Mouse (Mus musculus) intestine, postnatal 0 days (tissue): ENCODE data around the gene Magi3. TPM values are rescaled to one million over a fixed set of nuclear protein-coding genes. Genes with fewer than 3 reads are reported as not detected.
A peak's percentile ranks its signal among the peaks of the same experiment; 100 is the strongest.

Experiments used
- ATAC-seq: fragments of 200-750 bp; cut with Nextera tagmentation; 2 replicates; pipeline ENCODE4 v1.8.0; 2017; ENCODE audit warnings: mild to moderate bottlenecking, moderate TSS enrichment, moderate library complexity
- H3K27ac ChIP-seq: fragments of 300-500 bp; sonication (generic); 2 replicates; pipeline ENCODE4 v1.5.1; 2014; ENCODE audit warnings: mild to moderate bottlenecking, low read depth, low read length, moderate library complexity
- H3K27me3 ChIP-seq: fragments of 300-500 bp; sonication (generic); replicated peaks from 2 replicates; pipeline ENCODE4 v1.6.1; 2014; ENCODE audit warnings: low read length, mixed read lengths; ENCODE audit not compliant: control insufficient read depth, insufficient read depth
- H3K36me3 ChIP-seq: fragments of 300-500 bp; sonication (generic); 2 replicates; pipeline ENCODE4 v1.6.1; 2014; ENCODE audit warnings: mild to moderate bottlenecking, moderate library complexity; ENCODE audit not compliant: control insufficient read depth, insufficient read depth
- H3K4me1 ChIP-seq: fragments of 300-500 bp; sonication (generic); replicated peaks from 2 replicates; pipeline ENCODE4 v1.6.1; 2014; ENCODE audit warnings: antibody characterized with exemption, low read length, mixed read lengths; ENCODE audit not compliant: control insufficient read depth, insufficient read depth
- H3K4me2 ChIP-seq: fragments of 300-500 bp; sonication (generic); replicated peaks from 2 replicates; pipeline ENCODE4 v1.6.1; 2014; ENCODE audit warnings: low read depth, mild to moderate bottlenecking, moderate library complexity
- H3K4me3 ChIP-seq: fragments of 300-500 bp; sonication (generic); 2 replicates; pipeline ENCODE4 v1.5.1; 2014; ENCODE audit warnings: low read depth, low read length
- H3K9ac ChIP-seq: fragments of 300-500 bp; sonication (generic); 2 replicates; pipeline ENCODE4 v1.6.1; 2014; ENCODE audit warnings: mild to moderate bottlenecking, low read depth, low read length
- H3K9me3 ChIP-seq: fragments of 300-500 bp; sonication (generic); 2 replicates; pipeline ENCODE4 v1.6.1; 2016; ENCODE audit warnings: mixed run types; ENCODE audit not compliant: control insufficient read depth
- CTCF ChIP-seq: sonication (generic); IDR thresholded peaks from 2 replicates; pipeline ENCODE4 v1.5.1; 2016; ENCODE audit warnings: low read depth, mild to moderate bottlenecking, control low read depth, antibody characterized with exemption, moderate library complexity
- WGBS: fragments of 180-500 bp; shearing (Covaris S2); extraction: QIAGEN DNeasy Blood & Tissue Kit; methylation state at CpG from one replicate; pipeline ENCODE4 v1.1.7; 2014; 5-methylcytosine and 5-hydroxymethylcytosine counted together
- polyA plus RNA-seq: library from polyadenylated mRNA; unstranded; fragments of >200 nt; fragmentation: Nextera tagmentation; extraction: Ambion mirVana; gene quantifications from 2 replicates; pipeline ENCODE4 v1.2.1, GENCODE M21; 2015

Gene Magi3
- polyA plus RNA-seq, 1 experiment from 2014 or later = 4.6 TPM

- H3K4me3 ChIP-seq = peak overlapping the region; percentile 89
- peak; percentile 2; the same call in 1 of the 2 replicates for ATAC-seq
- H3K9ac ChIP-seq = peak overlapping the region; percentile 99
- H3K36me3 ChIP-seq = no peaks in the 10 kb centered on the region
- WGBS = under 1% methylated on average over 103 of the region's 107 CpGs
- no peaks in the 10 kb centered on the region for H3K27me3 ChIP-seq
- H3K4me1 ChIP-seq = peaks cover 4% of the 10 kb centered on the region; the same call in 1 of the 2 replicates
- 0 out of 2 replicates have a peak, but pooled peaks have one; percentile 11 for TF ChIP-seq CTCF
- peak overlapping the region; percentile 97 for H3K27ac ChIP-seq
- peak overlapping the region; percentile 79 for H3K4me2 ChIP-seq
- H3K9me3 ChIP-seq = no peaks in the 10 kb centered on the region
Observed at GRCm38 (mm10) chr3:104219531-104220294, 461 bp downstream of the Magi3 start.

DNA sequence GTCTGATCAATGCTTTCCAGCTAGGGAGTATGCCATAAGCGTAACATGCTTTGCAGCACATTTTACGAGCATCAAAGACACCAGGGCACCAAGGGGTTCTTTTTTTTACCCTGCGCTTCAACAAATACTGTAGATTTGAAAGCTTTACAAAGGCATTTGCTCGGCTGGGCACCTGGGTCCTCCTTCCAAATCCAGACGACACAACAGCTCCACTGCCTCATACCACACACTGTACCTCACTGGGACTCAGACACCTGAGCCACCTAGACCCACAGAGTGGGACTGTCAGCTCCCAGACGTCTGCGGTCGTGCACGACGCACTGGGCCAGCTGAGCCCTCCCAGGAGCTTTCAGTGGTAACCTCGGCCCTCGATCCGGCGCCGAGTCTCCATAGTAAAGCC lies 1.2 kb downstream of the Magi3 start:
- Histone ChIP-seq H3K36me3 (no peaks in the 10 kb centered on the region), H3K4me1 (peaks cover 4% of the 10 kb centered on the region; the same call in 1 of the 2 replicates), H3K4me3 (peak overlapping the region; percentile 89), H3K9ac (peak overlapping the region; percentile 99), H3K27ac (peak overlapping the region; percentile 97), H3K4me2 (peak overlapping the region; percentile 79), H3K27me3 (no peaks in the 10 kb centered on the region), H3K9me3 (no peaks in the 10 kb centered on the region)
- no peak for ATAC-seq
- 1% methylated on average over 15 of the region's 15 CpGs for WGBS
- TF ChIP-seq CTCF = no peak

DNA sequence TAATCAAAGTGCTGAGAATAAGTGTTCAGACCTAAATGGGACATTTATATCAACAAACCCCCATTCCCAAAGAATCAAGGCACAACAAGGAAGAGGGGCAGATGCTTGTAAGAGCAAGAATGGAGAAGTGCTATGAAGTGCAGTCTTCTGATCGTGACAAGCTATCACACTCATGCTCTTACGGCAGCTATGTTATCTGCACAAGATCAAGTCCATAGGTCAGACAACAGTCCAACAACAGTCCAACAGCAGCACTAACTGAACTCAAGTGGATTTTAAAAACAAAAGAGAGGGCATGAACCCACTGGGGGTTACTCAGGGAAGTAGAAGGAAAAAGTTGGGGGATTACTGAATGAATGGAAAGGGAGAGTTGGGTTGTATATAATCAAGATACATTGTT lies 30.4 kb downstream of the Magi3 start:
- no peak overlapping the region for H3K4me2 ChIP-seq
- 39% methylated on average over 2 of the region's 2 CpGs for WGBS
- no peak for TF ChIP-seq CTCF
- no peaks in the 10 kb centered on the region for H3K36me3 ChIP-seq
- H3K4me3 ChIP-seq = no peak overlapping the region
- H3K4me1 ChIP-seq = 0 out of 2 replicates have a peak, but pooled peaks cover 9% of the 10 kb centered on the region
- ATAC-seq = no peak
- no peaks in the 10 kb centered on the region for H3K9me3 ChIP-seq
- no peak overlapping the region for H3K27ac ChIP-seq
- no peak overlapping the region for H3K9ac ChIP-seq
- no peaks in the 10 kb centered on the region for H3K27me3 ChIP-seq

DNA sequence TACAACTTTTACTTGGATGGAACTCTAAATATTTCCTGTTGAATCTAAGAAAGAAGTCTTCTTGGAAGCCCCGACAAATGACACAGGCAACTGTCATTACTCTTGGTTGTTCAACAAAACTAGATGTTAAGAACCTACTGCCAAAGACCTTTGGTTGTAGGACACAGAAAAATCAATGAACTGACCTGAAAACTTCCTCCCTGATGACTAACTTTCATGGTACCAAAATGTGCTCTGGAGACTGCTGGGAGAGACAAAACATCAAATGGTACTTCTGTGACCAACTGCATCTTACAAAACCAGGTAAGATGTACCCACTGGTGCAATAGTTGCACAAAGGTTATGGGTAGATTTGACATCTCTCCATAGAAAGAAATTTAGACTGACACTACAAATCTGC lies 30.9 kb downstream of the Magi3 start:
- TF ChIP-seq CTCF = no peak
- Histone ChIP-seq H3K9me3 (no peaks in the 10 kb centered on the region), H3K4me2 (no peak overlapping the region), H3K36me3 (no peaks in the 10 kb centered on the region), H3K27me3 (no peaks in the 10 kb centered on the region), H3K4me1 (0 out of 2 replicates have a peak, but pooled peaks cover 9% of the 10 kb centered on the region), H3K9ac (no peak overlapping the region), H3K27ac (no peak overlapping the region), H3K4me3 (no peak overlapping the region)
- 78% methylated on average over 1 of the region's 1 CpGs for WGBS
- no peak for ATAC-seq

DNA sequence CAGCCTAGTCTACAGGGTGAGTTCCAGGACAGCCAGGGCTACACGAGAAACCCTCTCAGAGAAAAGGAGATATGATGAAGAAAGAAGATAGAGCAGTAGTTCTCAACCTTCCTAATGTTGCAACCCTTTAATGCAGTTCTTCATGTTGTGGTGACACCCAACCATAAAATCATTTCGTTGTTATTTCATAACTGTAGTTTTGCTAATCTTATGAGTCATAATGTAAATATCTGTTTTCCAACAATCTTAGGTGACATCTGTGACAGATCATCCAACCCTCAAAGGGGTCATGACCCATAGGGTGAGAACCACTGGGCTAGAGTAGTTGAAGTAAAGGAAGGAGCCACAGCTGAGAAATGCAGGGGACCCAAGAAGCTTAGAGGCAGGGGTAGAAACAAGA lies 35.9 kb downstream of the Magi3 start:
- Histone ChIP-seq H3K36me3 (no peaks in the 10 kb centered on the region), H3K4me2 (no peak overlapping the region), H3K4me3 (no peak overlapping the region), H3K27ac (no peak overlapping the region), H3K27me3 (no peaks in the 10 kb centered on the region), H3K4me1 (0 out of 2 replicates have a peak, but pooled peaks cover 2% of the 10 kb centered on the region), H3K9ac (no peak overlapping the region), H3K9me3 (no peaks in the 10 kb centered on the region)
- ATAC-seq = 0 out of 2 replicates have a peak, but pooled peaks have one; percentile 45
- whole genome bisulfite sequencing = 43% methylated on average over 2 of the region's 2 CpGs
- no peak for TF ChIP-seq CTCF

GRCm38 (mm10) chr3:104183656-104184055 lies 36.5 kb downstream of the Magi3 start:
- H3K9ac ChIP-seq = no peak overlapping the region
- TF ChIP-seq CTCF = no peak
- H3K4me1 ChIP-seq = no peaks in the 10 kb centered on the region
- peaks cover 3% of the 10 kb centered on the region for H3K36me3 ChIP-seq
- H3K27ac ChIP-seq = no peak overlapping the region
- no peak overlapping the region for H3K4me2 ChIP-seq
- H3K27me3 ChIP-seq = no peaks in the 10 kb centered on the region
- ATAC-seq = no peak
- WGBS = 61% methylated on average over 2 of the region's 2 CpGs
- H3K9me3 ChIP-seq = no peaks in the 10 kb centered on the region
- H3K4me3 ChIP-seq = no peak overlapping the region
